Mouse (Mus musculus): ENCODE results near the gene Matk. TPM values are rescaled to one million over a fixed set of nuclear protein-coding genes. Genes with fewer than 3 reads are reported as not detected.

The Matk gene
- polyA plus RNA-seq, 1 experiment from 2014 or later = 5.4 TPM

DNA sequence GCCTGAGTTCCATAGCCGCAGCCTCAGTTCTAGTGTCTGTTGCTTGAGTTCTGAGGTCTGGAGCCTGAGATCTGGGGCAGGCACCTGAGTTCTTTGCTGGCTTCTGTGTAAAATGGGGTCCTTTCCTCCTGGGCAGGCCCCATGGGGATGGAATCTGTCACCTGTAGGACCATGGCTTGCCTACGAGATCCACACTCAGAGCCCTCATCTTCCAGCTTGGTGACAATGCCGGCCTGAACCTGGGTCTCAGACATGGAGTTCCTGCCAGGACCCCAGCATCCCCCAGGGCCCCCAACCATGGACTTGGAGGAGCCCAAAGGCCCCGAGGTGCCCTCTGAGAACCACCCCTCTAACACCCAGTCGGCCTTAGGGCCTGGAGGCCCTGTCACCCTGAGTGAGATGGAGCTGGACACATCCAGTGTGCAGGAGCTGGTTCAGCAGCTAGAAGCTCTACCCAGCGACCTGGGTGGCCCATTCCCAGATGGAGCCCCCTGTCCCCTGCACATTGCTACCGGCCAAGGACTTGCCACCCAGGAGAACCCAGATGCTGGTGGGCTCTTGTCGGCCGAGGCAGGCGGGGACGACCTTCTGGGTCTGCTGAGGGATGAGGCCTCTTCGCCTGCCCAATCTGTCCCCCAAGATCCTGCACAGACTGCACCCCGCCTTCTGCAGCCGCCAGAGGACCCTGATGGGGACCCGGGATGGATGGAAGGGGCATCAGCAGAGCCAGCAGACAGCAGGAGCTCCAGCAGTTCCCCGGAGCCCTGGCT is 16.1 kb downstream of the Matk start:
- DNase-seq (ENCODE audit: low spot score) (no peak), ATAC-seq (ENCODE audit: low read depth) (no peak)
- Histone ChIP-seq H3K4me3 (ENCODE audit: low read depth, low read length) (peak overlapping the region; percentile 70), H3K27ac (replicated peaks; ENCODE audit: low read depth, low read length) (no peak overlapping the region), H3K4me1 (ENCODE audit: control insufficient read depth, insufficient read depth, low read length) (peaks cover 6% of the 10 kb centered on the region; the same call in 1 of the 2 replicates), H3K9me3 (ENCODE audit: control insufficient read depth, low read length) (no peaks in the 10 kb centered on the region), H3K36me3 (ENCODE audit: control insufficient read depth, insufficient read depth, low read length) (peaks cover 53% of the 10 kb centered on the region), H3K4me2 (ENCODE audit: low read depth, low read length) (peak overlapping the region; percentile 68), H3K27me3 (replicated peaks; ENCODE audit: control insufficient read depth, insufficient read depth, low read length) (no peaks in the 10 kb centered on the region), H3K9ac (ENCODE audit: low read depth, low read length) (peak overlapping the region; percentile 87)
- 79% methylated on average over 15 of the region's 16 CpGs for WGBS

DNA sequence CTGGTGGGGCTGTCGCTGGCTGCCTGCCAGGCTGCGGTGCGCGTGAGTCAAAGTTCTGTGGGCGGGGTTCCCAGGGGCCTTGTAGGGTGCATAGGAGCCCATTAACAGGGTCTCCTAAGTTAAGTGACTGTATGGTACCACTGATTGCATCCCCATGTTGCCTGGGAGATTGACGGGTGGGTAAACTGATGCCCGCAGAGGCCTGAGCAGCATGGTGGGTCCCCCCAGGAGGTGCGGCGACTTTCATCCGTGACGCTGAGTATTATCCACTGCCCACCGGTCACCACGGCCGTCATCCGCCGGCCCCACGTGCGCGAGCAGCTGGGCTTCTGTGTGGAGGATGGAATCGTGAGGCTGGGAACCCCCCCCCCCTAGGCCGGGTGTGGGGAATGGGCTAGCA is 19.6 kb downstream of the Matk start:
- DNase-seq (ENCODE audit: low spot score) (no peak), ATAC-seq (ENCODE audit: low read depth) (peak; percentile 9; the same call in 1 of the 2 replicates)
- H3K27me3 ChIP-seq (replicated peaks; ENCODE audit: control insufficient read depth, insufficient read depth, low read length) = no peaks in the 10 kb centered on the region
- H3K9me3 ChIP-seq (ENCODE audit: control insufficient read depth, low read length) = no peaks in the 10 kb centered on the region
- H3K27ac ChIP-seq (replicated peaks; ENCODE audit: low read depth, low read length) = no peak overlapping the region
- no peak overlapping the region for H3K4me2 ChIP-seq (ENCODE audit: low read depth, low read length)
- peaks cover 42% of the 10 kb centered on the region for H3K36me3 ChIP-seq (ENCODE audit: control insufficient read depth, insufficient read depth, low read length)
- H3K9ac ChIP-seq (ENCODE audit: low read depth, low read length) = no peak overlapping the region
- peaks cover 6% of the 10 kb centered on the region; the same call in 1 of the 2 replicates for H3K4me1 ChIP-seq (ENCODE audit: control insufficient read depth, insufficient read depth, low read length)
- 94% methylated on average over 20 of the region's 21 CpGs for WGBS
- no peak overlapping the region for H3K4me3 ChIP-seq (ENCODE audit: low read depth, low read length)

DNA sequence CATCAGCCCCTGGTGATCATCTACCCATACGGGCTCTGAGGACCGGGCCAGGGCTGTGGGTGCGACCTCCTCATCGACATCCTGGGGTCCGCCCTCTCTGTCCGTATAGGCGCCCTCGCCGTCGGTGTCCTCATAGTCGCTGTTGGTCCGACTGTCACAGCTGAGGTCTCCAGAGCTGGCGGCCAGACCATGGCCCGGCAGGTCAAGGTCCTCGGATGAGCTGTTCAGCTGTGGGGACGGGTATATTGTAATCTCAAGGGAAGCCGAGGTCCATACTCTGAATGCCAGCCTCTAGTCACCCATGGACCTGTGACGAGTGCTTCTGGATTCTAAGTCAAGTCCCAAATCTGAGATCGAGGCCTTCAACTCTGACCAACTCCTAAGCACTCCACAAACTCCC is 21.1 kb downstream of the Matk start:
- H3K27ac ChIP-seq (replicated peaks; ENCODE audit: low read depth, low read length) = no peak overlapping the region
- no peaks in the 10 kb centered on the region for H3K27me3 ChIP-seq (replicated peaks; ENCODE audit: control insufficient read depth, insufficient read depth, low read length)
- ATAC-seq (ENCODE audit: low read depth) (no peak), DNase-seq (ENCODE audit: low spot score) (no peak)
- peaks cover 2% of the 10 kb centered on the region; the same call in 1 of the 2 replicates for H3K4me1 ChIP-seq (ENCODE audit: control insufficient read depth, insufficient read depth, low read length)
- WGBS = 94% methylated on average over 19 of the region's 19 CpGs
- H3K4me2 ChIP-seq (ENCODE audit: low read depth, low read length) = no peak overlapping the region
- no peak overlapping the region for H3K4me3 ChIP-seq (ENCODE audit: low read depth, low read length)
- no peaks in the 10 kb centered on the region for H3K9me3 ChIP-seq (ENCODE audit: control insufficient read depth, low read length)
- peaks cover 42% of the 10 kb centered on the region for H3K36me3 ChIP-seq (ENCODE audit: control insufficient read depth, insufficient read depth, low read length)
- H3K9ac ChIP-seq (ENCODE audit: low read depth, low read length) = no peak overlapping the region

DNA sequence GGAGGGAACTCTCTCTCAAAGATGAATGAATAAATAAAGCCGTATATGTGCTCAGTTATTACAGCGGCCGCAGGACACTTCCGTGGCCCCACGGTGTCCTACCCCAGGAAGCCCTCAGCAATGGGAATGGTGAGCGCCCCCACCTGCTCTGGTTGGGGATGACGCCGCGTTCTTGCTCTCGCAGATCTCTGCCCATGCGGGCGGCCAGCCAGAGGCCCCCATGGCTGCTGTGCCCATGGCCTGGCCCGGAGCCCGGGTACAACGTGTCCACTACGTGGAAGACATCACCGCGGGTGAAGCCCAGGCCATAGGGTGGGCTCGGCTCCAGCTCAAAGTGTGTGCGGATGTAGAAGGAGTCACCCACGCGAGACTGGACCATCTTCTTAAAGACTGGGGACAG is 24.9 kb downstream of the Matk start:
- ATAC-seq (ENCODE audit: low read depth) (no peak), DNase-seq (ENCODE audit: low spot score) (no peak)
- Histone ChIP-seq H3K4me2 (ENCODE audit: low read depth, low read length) (no peak overlapping the region), H3K4me3 (ENCODE audit: low read depth, low read length) (no peak overlapping the region), H3K27ac (replicated peaks; ENCODE audit: low read depth, low read length) (no peak overlapping the region), H3K36me3 (ENCODE audit: control insufficient read depth, insufficient read depth, low read length) (peaks cover 14% of the 10 kb centered on the region), H3K4me1 (ENCODE audit: control insufficient read depth, insufficient read depth, low read length) (no peaks in the 10 kb centered on the region), H3K9ac (ENCODE audit: low read depth, low read length) (no peak overlapping the region), H3K9me3 (ENCODE audit: control insufficient read depth, low read length) (no peaks in the 10 kb centered on the region), H3K27me3 (replicated peaks; ENCODE audit: control insufficient read depth, insufficient read depth, low read length) (no peaks in the 10 kb centered on the region)
- 73% methylated on average over 22 of the region's 22 CpGs for WGBS

DNA sequence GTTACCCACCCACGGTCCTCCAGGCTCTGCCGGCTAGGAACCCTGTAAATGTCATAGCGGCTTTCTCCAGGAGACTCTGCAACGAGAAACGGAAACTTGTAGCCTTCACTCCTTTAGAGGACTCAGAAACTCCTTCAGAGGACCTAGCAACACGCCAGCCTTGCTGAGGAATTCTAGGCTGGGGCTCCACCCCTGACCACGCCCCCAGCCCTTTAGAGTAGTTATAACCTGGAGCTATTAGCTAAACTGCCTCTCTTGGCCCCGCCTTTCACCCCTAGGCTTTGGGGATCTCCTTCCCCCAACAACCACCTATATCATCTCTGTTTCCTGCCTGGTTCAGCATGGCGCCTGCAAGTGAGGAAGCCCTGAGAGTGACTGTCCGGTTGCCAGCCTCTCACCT is 26.8 kb downstream of the Matk start:
- Histone ChIP-seq H3K4me1 (ENCODE audit: control insufficient read depth, insufficient read depth, low read length) (no peaks in the 10 kb centered on the region), H3K9ac (ENCODE audit: low read depth, low read length) (0 out of 2 replicates have a peak overlapping the region, but pooled peaks have one; percentile 25), H3K4me2 (ENCODE audit: low read depth, low read length) (no peak overlapping the region), H3K4me3 (ENCODE audit: low read depth, low read length) (no peak overlapping the region), H3K9me3 (ENCODE audit: control insufficient read depth, low read length) (no peaks in the 10 kb centered on the region), H3K36me3 (ENCODE audit: control insufficient read depth, insufficient read depth, low read length) (no peaks in the 10 kb centered on the region), H3K27me3 (replicated peaks; ENCODE audit: control insufficient read depth, insufficient read depth, low read length) (peaks cover 14% of the 10 kb centered on the region), H3K27ac (replicated peaks; ENCODE audit: low read depth, low read length) (no peak overlapping the region)
- WGBS = 36% methylated on average over 10 of the region's 10 CpGs
- DNase-seq (ENCODE audit: low spot score) (no peak), ATAC-seq (ENCODE audit: low read depth) (no peak)

DNA sequence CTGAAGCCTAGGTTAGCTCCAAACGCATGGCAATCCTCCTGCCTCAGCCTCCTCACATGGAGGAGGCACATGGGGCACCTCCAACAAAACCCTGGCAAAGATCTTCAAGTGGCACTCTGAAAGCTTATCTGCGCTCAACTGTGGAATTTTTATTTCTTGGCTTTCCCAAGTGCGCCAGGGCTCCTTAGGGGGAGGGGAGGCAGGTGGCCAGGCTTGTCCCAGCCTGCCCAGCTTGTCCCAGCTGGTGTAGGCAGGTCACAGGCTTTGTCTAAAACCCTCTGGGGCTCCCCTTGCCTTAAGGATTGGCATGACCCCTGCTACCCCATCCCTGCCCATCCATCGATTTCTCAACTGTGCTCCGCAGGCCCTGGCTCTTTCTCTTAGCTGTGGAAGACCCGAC is 31.5 kb downstream of the Matk start:
- peak overlapping the region; percentile 64; the same call in 1 of the 2 replicates for H3K4me2 ChIP-seq (ENCODE audit: low read depth, low read length)
- H3K27ac ChIP-seq (replicated peaks; ENCODE audit: low read depth, low read length) = no peak overlapping the region
- ATAC-seq (ENCODE audit: low read depth) (no peak), DNase-seq (ENCODE audit: low spot score) (no peak)
- no peaks in the 10 kb centered on the region for H3K9me3 ChIP-seq (ENCODE audit: control insufficient read depth, low read length)
- 0 out of 2 replicates have a peak overlapping the region, but pooled peaks have one; percentile 40 for H3K4me3 ChIP-seq (ENCODE audit: low read depth, low read length)
- H3K36me3 ChIP-seq (ENCODE audit: control insufficient read depth, insufficient read depth, low read length) = no peaks in the 10 kb centered on the region
- H3K27me3 ChIP-seq (replicated peaks; ENCODE audit: control insufficient read depth, insufficient read depth, low read length) = peaks cover 25% of the 10 kb centered on the region
- no peak overlapping the region for H3K9ac ChIP-seq (ENCODE audit: low read depth, low read length)
- H3K4me1 ChIP-seq (ENCODE audit: control insufficient read depth, insufficient read depth, low read length) = no peaks in the 10 kb centered on the region
- WGBS = 40% methylated on average over 6 of the region's 6 CpGs

DNA sequence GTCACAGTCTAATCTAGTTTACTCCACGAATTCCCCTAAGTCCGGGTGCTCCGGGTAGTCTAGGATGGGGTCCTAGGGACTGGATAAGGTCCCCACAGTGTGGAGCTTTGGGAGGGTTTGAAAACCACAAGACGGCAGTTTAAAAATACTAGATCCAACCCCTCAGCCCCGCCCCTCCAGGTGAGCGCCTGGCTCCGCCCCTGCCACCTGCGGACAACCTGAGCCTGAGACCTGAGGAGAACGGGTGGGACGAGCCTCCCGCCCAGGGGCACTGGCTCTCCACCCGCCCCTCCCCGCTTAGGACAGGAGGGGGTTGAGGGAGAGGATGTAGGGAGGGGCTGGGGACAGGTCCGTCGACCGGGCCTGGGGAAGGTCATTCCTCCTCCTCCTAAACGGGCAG is 32.0 kb downstream of the Matk start:
- ATAC-seq (ENCODE audit: low read depth) (peak; percentile 31), DNase-seq (ENCODE audit: low spot score) (peak; percentile 66)
- no peaks in the 10 kb centered on the region for H3K4me1 ChIP-seq (ENCODE audit: control insufficient read depth, insufficient read depth, low read length)
- no peaks in the 10 kb centered on the region for H3K36me3 ChIP-seq (ENCODE audit: control insufficient read depth, insufficient read depth, low read length)
- no peaks in the 10 kb centered on the region for H3K9me3 ChIP-seq (ENCODE audit: control insufficient read depth, low read length)
- H3K27me3 ChIP-seq (replicated peaks; ENCODE audit: control insufficient read depth, insufficient read depth, low read length) = peaks cover 29% of the 10 kb centered on the region
- no peak overlapping the region for H3K27ac ChIP-seq (replicated peaks; ENCODE audit: low read depth, low read length)
- peak overlapping the region; percentile 64 for H3K4me2 ChIP-seq (ENCODE audit: low read depth, low read length)
- H3K4me3 ChIP-seq (ENCODE audit: low read depth, low read length) = peak overlapping the region; percentile 40
- H3K9ac ChIP-seq (ENCODE audit: low read depth, low read length) = no peak overlapping the region
- 4% methylated on average over 11 of the region's 17 CpGs for WGBS

DNA sequence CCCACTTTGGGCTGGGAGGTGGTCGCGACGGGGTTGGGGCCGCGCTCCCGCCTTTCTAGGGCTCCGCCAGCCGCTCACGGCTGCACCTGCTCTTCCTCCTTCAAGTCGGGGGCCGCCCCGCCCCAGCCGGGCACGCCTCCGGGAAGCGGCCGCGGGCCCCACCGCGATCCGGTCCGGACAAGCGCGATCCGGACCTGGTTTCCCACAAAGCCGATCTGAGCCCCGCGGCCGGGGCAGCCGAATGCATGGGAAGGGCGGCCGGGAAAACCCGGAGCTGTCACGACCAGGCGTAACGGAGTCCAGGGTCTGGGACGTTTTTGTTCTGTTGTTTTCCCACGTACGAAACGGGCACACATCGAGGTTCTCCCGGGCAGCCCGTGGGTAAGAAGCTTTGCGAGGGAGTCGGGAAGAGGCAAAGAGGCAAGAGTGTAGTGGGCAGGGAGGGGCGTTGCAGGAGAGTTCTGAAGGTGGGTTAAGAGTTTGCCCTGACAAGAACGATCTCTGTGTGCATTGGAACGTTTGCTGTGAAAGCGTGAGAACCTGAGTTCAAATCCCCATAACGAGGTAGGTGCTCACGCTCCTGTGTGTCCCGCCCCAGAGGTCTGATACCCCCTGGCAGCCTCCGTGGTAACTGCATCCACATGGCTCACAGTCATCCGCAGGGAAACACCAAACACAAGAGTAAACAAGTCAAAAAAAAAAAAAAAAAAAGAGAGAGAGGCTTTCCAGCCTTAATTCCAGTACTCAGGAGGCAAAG is 33.1 kb downstream of the Matk start:
- Histone ChIP-seq H3K9ac (ENCODE audit: low read depth, low read length) (peak overlapping the region; percentile 62), H3K4me1 (ENCODE audit: control insufficient read depth, insufficient read depth, low read length) (no peaks in the 10 kb centered on the region), H3K36me3 (ENCODE audit: control insufficient read depth, insufficient read depth, low read length) (no peaks in the 10 kb centered on the region), H3K9me3 (ENCODE audit: control insufficient read depth, low read length) (no peaks in the 10 kb centered on the region), H3K27ac (replicated peaks; ENCODE audit: low read depth, low read length) (no peak overlapping the region), H3K27me3 (replicated peaks; ENCODE audit: control insufficient read depth, insufficient read depth, low read length) (peaks cover 40% of the 10 kb centered on the region), H3K4me3 (ENCODE audit: low read depth, low read length) (peak overlapping the region; percentile 40), H3K4me2 (ENCODE audit: low read depth, low read length) (peak overlapping the region; percentile 64)
- ATAC-seq (ENCODE audit: low read depth) = peak; percentile 79
- under 1% methylated on average over 44 of the region's 54 CpGs for WGBS
- peak; percentile 93 for DNase-seq (ENCODE audit: low spot score)

All from embryonic facial prominence, embryonic 14.5 days (tissue).